Mouse (Mus musculus): ENCODE measurements around the gene Gatd1. TPM values are rescaled to one million over a fixed set of nuclear protein-coding genes. Genes with fewer than 3 reads are reported as not detected.

The Gatd1 gene
- polyA plus RNA-seq, 1 experiment from 2014 or later, result 56.4 TPM

DNA sequence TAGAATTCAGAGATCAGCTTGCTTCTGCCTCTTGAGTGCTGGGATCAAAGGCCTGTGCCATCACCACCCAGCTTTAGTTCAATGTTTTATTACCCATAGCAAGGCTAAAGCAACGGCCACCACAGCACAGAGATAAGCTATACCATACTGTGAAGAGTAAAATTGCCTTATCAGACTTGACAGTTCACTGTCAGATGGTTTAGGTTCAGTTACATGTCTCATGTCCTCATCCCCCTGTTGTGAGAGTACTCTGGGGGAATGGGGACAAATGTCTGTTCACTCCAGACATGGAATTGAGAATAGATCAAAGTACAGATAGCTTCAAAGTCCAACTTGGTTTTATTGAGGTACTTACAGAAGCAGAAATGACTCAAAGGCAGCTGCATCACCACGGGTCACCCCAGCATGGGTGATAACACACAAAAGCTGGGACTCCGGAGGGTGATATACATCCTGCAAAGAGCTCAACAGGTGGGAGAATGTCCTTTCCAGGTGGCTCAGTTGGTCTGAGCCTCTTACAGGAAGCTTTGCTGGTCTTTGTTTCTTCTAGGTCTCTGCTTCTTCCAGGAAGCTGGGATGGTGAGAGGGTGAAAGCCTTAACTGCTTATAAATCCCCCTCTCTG is 25.3 kb downstream of the Gatd1 start:
- 53% methylated on average over 3 of the region's 3 CpGs for WGBS
- DNase-seq (ENCODE audit: low spot score), result no peak
- Histone ChIP-seq H3K27me3 (ENCODE audit: low read depth, poor library complexity, severe bottlenecking) (0 out of 2 replicates have a peak, but pooled peaks cover 8% of the 10 kb centered on the region), H3K36me3 (no peaks in the 10 kb centered on the region), H3K4me3 (no peak overlapping the region), H3K27ac (no peak overlapping the region), H3K4me1 (peaks cover 16% of the 10 kb centered on the region), H3K9me3 (replicated peaks) (no peaks in the 10 kb centered on the region)

DNA sequence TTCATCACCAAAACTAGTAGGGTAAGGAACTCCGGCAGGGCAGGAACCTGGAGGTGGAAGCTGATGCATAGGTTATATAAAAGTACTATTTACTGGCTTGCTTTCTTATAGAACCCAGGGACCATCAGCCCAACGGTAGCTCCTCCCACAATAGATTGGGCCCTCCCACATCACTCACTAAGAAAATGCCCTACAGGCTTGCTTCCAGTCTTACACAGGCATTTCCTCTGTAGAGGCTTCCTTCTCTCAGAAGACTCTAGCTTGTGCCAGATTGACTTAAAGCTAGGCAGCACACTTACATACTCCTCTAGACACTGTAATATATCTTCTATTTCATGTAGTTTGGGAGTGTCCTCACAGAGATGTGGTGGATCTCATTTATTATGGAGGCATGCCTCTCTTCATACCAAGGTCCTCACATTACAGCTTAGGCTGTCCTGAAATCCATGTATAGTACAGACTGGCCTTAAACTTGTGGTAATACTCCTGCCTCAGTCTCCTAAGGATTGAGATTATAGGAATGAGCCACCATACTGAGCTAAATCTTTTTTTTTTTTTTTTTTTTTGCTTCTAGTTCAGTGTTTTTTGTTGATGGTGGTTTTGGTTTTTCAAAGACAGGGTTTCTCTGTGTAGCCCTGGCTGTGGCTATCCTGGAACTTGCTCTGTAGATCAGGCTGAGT is 26.0 kb downstream of the Gatd1 start:
- Histone ChIP-seq H3K4me3 (no peak overlapping the region), H3K36me3 (no peaks in the 10 kb centered on the region), H3K27ac (no peak overlapping the region), H3K4me1 (peaks cover 13% of the 10 kb centered on the region), H3K27me3 (ENCODE audit: low read depth, poor library complexity, severe bottlenecking) (0 out of 2 replicates have a peak, but pooled peaks cover 13% of the 10 kb centered on the region), H3K9me3 (replicated peaks) (no peaks in the 10 kb centered on the region)
- 58% methylated on average over 2 of the region's 2 CpGs for WGBS
- no peak for DNase-seq (ENCODE audit: low spot score)

GRCm38 (mm10) chr7:141381068-141381835 is 32.7 kb downstream of the Gatd1 start:
- no peaks in the 10 kb centered on the region for H3K36me3 ChIP-seq
- WGBS, result 77% methylated on average over 4 of the region's 4 CpGs
- DNase-seq (ENCODE audit: low spot score), result no peak

DNA sequence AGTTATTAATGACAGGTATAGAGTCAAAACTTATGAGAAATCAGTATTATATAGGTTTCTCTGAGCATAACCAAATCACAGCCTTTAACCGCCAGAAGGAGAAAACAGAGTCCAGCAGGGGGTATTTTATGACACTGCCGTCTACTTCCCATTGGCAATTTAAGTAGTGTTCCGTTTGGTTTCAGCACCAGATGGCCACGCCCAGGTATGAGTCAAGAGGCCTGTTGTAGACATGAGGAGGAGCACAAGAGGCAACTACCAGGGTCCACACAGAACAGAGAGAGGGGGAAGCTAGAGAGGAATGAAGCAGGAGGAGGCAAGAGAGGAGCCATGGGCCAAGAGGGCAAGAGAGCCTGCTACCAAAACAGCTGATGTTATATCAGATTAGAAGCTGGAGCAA is 34.4 kb downstream of the Gatd1 start:
- WGBS, result 49% methylated on average over 4 of the region's 4 CpGs
- DNase-seq (ENCODE audit: low spot score), result no peak
- H3K36me3 ChIP-seq, result no peaks in the 10 kb centered on the region
- no peaks in the 10 kb centered on the region for H3K9me3 ChIP-seq (replicated peaks)
- 0 out of 2 replicates have a peak, but pooled peaks cover 13% of the 10 kb centered on the region for H3K27me3 ChIP-seq (ENCODE audit: low read depth, poor library complexity, severe bottlenecking)
- H3K4me3 ChIP-seq, result no peak overlapping the region
- H3K4me1 ChIP-seq, result peaks cover 3% of the 10 kb centered on the region; the same call in 1 of the 2 replicates
- H3K27ac ChIP-seq, result no peak overlapping the region

More at GRCm38 (mm10) chr7:141381068-141381835, 32.7 kb downstream of the Gatd1 start:
- no peak overlapping the region for H3K27ac ChIP-seq
- H3K9me3 ChIP-seq (replicated peaks), result no peaks in the 10 kb centered on the region
- peaks cover 3% of the 10 kb centered on the region; the same call in 1 of the 2 replicates for H3K4me1 ChIP-seq
- H3K4me3 ChIP-seq, result no peak overlapping the region
- H3K27me3 ChIP-seq (ENCODE audit: low read depth, poor library complexity, severe bottlenecking), result 0 out of 2 replicates have a peak, but pooled peaks cover 19% of the 10 kb centered on the region

DNA sequence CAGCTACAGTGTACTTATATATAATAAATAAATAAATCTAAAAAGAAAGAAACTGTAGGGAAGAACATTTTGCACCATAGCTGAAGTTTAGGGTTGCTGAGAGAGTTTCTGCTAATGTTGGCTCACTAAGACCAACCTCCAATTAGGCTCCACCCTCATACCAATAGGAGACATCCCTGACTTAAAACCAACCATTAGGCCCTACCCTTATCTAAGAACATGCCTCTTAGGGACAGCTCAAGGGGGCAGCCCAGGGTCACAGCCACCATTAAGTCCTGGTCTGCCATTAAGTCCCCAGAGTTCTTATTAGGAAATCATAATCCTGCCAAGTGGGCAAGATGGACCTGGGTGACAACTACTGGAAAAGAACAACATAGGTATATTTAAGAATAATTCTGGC is 39.5 kb downstream of the Gatd1 start:
- H3K27me3 ChIP-seq (ENCODE audit: low read depth, poor library complexity, severe bottlenecking), result no peaks in the 10 kb centered on the region
- no peak overlapping the region for H3K27ac ChIP-seq
- H3K4me3 ChIP-seq, result no peak overlapping the region

GRCm38 (mm10) chr7:141373611-141374010 is 40.3 kb downstream of the Gatd1 start:
- no peak for DNase-seq (ENCODE audit: low spot score)
- WGBS, result 71% methylated on average over 6 of the region's 6 CpGs

More for the DNA sequence above, 39.5 kb downstream of the Gatd1 start:
- DNase-seq (ENCODE audit: low spot score), result no peak
- no peaks in the 10 kb centered on the region for H3K9me3 ChIP-seq (replicated peaks)
- no peaks in the 10 kb centered on the region for H3K36me3 ChIP-seq
- H3K4me1 ChIP-seq, result no peaks in the 10 kb centered on the region; the same call in 1 of the 2 replicates

DNA sequence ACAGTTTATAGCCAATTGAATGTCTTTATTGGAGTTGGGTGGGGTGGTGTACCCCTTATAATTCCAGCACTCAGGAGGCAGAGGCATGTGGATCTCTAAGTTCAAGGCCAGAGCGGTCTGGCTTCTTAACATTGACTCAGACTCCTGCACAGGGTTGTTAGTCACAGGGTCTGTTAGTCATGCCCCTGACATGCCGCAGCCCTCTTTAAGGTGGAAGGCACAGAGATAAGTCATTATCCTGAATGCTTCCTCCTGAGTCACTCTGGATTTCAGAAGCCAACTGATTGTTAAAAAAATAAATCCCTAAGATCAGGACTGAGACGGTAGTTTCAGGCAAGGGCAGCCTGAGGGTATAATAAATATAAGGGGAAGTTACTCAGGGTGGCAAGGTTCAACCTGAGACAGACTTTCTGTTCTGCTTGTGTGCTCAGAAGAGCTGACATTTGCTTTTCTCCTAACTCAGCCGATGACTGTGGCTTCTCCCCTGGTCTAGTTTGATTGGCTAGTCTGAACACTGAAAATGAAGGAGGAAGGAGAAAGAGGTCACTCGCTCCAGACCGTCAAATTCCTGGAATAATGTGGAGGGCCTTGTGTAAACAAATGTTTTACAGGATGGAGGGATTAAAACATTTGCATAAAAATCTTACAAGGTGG is 41.9 kb downstream of the Gatd1 start:
- H3K4me1 ChIP-seq, result no peaks in the 10 kb centered on the region; the same call in 1 of the 2 replicates
- DNase-seq (ENCODE audit: low spot score), result no peak
- no peaks in the 10 kb centered on the region for H3K9me3 ChIP-seq (replicated peaks)
- WGBS, result 68% methylated on average over 6 of the region's 6 CpGs
- H3K27ac ChIP-seq, result no peak overlapping the region
- no peaks in the 10 kb centered on the region for H3K36me3 ChIP-seq
- no peak overlapping the region for H3K4me3 ChIP-seq
- no peaks in the 10 kb centered on the region for H3K27me3 ChIP-seq (ENCODE audit: low read depth, poor library complexity, severe bottlenecking)

More at GRCm38 (mm10) chr7:141373611-141374010, 40.3 kb downstream of the Gatd1 start:
- Histone ChIP-seq H3K4me3 (no peak overlapping the region), H3K27me3 (ENCODE audit: low read depth, poor library complexity, severe bottlenecking) (no peaks in the 10 kb centered on the region), H3K27ac (no peak overlapping the region), H3K9me3 (replicated peaks) (no peaks in the 10 kb centered on the region), H3K36me3 (no peaks in the 10 kb centered on the region), H3K4me1 (no peaks in the 10 kb centered on the region; the same call in 1 of the 2 replicates)

GRCm38 (mm10) chr7:141369918-141370317 is 44.0 kb downstream of the Gatd1 start:
- H3K4me3 ChIP-seq, result no peak overlapping the region
- DNase-seq (ENCODE audit: low spot score), result no peak
- H3K27me3 ChIP-seq (ENCODE audit: low read depth, poor library complexity, severe bottlenecking), result 0 out of 2 replicates have a peak, but pooled peaks cover 3% of the 10 kb centered on the region
- H3K27ac ChIP-seq, result no peak overlapping the region
- no peaks in the 10 kb centered on the region for H3K9me3 ChIP-seq (replicated peaks)
- H3K4me1 ChIP-seq, result no peaks in the 10 kb centered on the region; the same call in 1 of the 2 replicates
- no peaks in the 10 kb centered on the region for H3K36me3 ChIP-seq
- 70% methylated on average over 5 of the region's 5 CpGs for WGBS

GRCm38 (mm10) chr7:141367358-141367757 is 46.6 kb downstream of the Gatd1 start:
- peaks cover 17% of the 10 kb centered on the region for H3K27me3 ChIP-seq (ENCODE audit: low read depth, poor library complexity, severe bottlenecking)
- DNase-seq (ENCODE audit: low spot score), result no peak
- H3K36me3 ChIP-seq, result no peaks in the 10 kb centered on the region
- H3K4me1 ChIP-seq, result no peaks in the 10 kb centered on the region
- H3K4me3 ChIP-seq, result no peak overlapping the region
- no peak overlapping the region for H3K27ac ChIP-seq
- H3K9me3 ChIP-seq (replicated peaks), result no peaks in the 10 kb centered on the region
- WGBS, result 91% methylated on average over 4 of the region's 4 CpGs

DNA sequence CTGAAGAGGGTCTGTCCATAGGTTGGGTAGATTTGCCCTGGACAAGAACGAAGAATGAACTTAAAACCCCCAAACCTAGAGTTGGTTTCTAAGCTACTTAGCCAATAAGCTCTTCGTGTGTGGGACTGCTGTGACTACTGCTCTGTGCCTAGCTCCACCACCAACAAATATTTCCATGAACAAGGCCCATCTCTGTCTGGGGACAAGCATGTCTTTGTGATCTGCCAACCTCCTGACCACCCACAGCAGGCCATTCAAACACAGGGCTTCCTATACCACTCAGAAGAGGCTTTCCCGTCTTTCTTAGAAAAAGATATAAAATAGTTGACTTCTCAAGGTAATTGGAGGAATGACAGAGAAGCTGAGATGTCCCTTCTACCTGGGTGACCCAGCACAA is 48.9 kb downstream of the Gatd1 start:
- Histone ChIP-seq H3K4me3 (no peak overlapping the region), H3K27ac (no peak overlapping the region), H3K36me3 (no peaks in the 10 kb centered on the region), H3K27me3 (ENCODE audit: low read depth, poor library complexity, severe bottlenecking) (peaks cover 40% of the 10 kb centered on the region), H3K9me3 (replicated peaks) (no peaks in the 10 kb centered on the region), H3K4me1 (0 out of 2 replicates have a peak, but pooled peaks cover 4% of the 10 kb centered on the region)
- WGBS, result 78% methylated on average over 3 of the region's 3 CpGs
- no peak for DNase-seq (ENCODE audit: low spot score)

GRCm38 (mm10) chr7:141364349-141365048 is 49.4 kb downstream of the Gatd1 start:
- no peak overlapping the region for H3K27ac ChIP-seq
- 87% methylated on average over 5 of the region's 5 CpGs for WGBS
- H3K4me1 ChIP-seq, result 0 out of 2 replicates have a peak, but pooled peaks cover 4% of the 10 kb centered on the region
- peaks cover 45% of the 10 kb centered on the region for H3K27me3 ChIP-seq (ENCODE audit: low read depth, poor library complexity, severe bottlenecking)
- no peaks in the 10 kb centered on the region for H3K9me3 ChIP-seq (replicated peaks)
- no peak for DNase-seq (ENCODE audit: low spot score)
- H3K4me3 ChIP-seq, result no peak overlapping the region
- H3K36me3 ChIP-seq, result no peaks in the 10 kb centered on the region

DNA sequence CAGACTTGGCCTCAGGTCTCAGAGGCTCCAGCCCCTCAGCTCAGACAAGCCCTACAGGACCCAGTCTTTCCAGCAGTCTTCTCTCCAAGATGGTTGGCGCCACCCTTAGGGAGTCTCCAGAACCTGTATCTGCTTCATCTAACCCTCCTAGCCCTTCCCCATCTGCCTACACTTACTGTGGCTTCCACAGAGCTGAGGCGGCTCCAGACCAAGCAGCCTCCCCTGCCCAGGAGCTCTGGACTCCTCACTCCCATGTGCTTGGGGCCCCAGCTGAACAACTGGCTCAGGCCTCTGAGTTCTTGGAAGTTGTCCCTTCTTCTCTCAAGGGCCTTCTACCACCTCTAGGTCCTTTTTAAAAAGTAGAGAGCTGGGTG is 50.2 kb downstream of the Gatd1 start:
- H3K27ac ChIP-seq, result no peak overlapping the region

More for the DNA sequence above, 50.2 kb downstream of the Gatd1 start:
- H3K36me3 ChIP-seq, result no peaks in the 10 kb centered on the region
- no peak overlapping the region for H3K4me3 ChIP-seq
- H3K4me1 ChIP-seq, result 0 out of 2 replicates have a peak, but pooled peaks cover 4% of the 10 kb centered on the region
- no peaks in the 10 kb centered on the region for H3K9me3 ChIP-seq (replicated peaks)
- 56% methylated on average over 2 of the region's 2 CpGs for WGBS
- DNase-seq (ENCODE audit: low spot score), result no peak
- H3K27me3 ChIP-seq (ENCODE audit: low read depth, poor library complexity, severe bottlenecking), result peaks cover 46% of the 10 kb centered on the region

All from limb, embryonic 10.5 days (tissue).